Mouse (Mus musculus): ENCODE results near the gene Rufy4.

Gene Rufy4

DNA sequence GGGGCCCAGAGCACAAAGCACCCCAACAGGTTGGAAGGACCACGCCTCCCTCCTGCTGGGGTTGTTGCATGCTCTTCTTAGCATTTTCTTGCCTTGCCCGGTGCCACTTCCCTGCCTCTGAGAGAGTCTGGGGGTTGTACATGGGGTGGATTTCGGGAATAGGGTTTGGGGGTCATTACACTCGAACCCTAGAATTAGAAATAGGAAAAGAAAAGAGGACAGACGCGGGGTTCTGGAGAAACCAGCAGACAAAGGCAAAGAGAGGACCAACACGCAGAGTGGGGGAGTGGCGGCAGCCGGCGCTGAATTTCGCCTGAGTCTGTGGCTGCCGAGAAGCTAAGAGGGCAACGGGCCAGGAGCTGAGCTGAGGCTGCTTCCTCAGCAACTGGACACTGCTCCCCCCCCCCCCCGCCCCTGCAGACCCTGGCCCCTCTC, 26.3 kb upstream of the Rufy4 start:
- in situ Hi-C loops (cut with MboI; ENCODE audit: low sequenced_read_pairs) = loop anchor here (25.0 kb wide), 1 partner anchor 187 kb away; no protein-coding TSS in a partner anchor

GRCm38 (mm10) chr1:74103654-74104353, 21.5 kb upstream of the Rufy4 start:
- in situ Hi-C loops (cut with MboI; ENCODE audit: low sequenced_read_pairs) = no loop called here

DNA sequence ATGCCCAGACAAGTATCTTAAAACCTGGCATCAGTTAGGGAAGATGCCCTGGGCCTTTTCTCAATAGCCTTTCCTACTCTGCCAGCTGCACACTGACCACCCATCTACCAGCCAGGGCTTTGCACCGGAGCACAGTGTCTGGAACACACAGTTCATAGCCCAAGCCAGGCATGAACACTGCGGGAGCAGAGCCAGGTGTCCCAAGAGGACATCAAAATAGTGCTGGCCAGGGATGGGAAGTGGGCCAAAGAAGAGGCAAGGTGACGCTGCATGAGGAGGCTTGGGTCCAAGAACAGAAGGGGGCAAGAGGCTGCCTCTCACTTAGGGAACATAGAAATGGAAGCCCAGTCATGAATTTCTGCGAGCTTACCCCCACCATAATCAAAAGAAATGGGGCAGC, 19.7 kb upstream of the Rufy4 start:
- in situ Hi-C loops (cut with MboI; ENCODE audit: low sequenced_read_pairs) = no loop called here

GRCm38 (mm10) chr1:74106214-74106613, 19.1 kb upstream of the Rufy4 start:
- in situ Hi-C loops (cut with MboI; ENCODE audit: low sequenced_read_pairs) = no loop called here

DNA sequence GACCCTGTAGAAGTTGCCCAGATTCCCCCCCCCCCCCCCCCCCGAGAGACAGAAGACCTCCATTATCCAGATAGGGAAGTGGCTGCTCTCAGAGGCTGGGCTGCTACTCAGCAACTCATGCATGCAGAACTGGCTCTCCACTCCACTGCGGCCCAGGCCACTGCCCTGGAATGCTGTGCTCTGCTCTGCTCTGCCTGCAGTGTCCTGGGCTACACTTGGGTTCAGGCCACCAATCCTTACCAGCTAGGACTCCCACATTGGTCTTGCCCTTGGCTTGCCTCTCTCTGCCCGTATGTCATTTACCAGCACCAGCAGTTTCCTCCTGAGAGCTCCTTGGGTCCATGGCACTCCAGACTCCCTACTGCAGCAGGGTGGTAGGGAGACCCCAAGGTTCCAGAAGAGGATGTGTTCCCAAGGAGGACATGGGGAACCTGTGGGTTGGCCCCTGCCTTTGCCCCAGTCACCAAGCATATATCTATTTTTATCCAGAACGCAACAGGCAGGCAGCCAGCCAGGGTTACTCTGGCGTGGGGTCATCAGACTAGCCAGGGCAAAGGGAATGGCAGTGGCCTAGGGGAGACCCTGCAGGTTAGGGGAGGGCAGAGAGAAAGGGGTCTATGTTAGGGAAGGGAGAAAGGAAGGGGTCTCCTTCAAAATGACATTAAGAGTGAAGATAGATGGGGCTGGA, 17.3 kb upstream of the Rufy4 start:
- in situ Hi-C loops (cut with MboI; ENCODE audit: low sequenced_read_pairs) = no loop called here

GRCm38 (mm10) chr1:74109670-74110069, 15.7 kb upstream of the Rufy4 start:
- in situ Hi-C loops (cut with MboI; ENCODE audit: low sequenced_read_pairs) = no loop called here

- in situ Hi-C loops (cut with MboI; ENCODE audit: low sequenced_read_pairs) = no loop called here
Measured at GRCm38 (mm10) chr1:74110932-74111695, 14.2 kb upstream of the Rufy4 start.

DNA sequence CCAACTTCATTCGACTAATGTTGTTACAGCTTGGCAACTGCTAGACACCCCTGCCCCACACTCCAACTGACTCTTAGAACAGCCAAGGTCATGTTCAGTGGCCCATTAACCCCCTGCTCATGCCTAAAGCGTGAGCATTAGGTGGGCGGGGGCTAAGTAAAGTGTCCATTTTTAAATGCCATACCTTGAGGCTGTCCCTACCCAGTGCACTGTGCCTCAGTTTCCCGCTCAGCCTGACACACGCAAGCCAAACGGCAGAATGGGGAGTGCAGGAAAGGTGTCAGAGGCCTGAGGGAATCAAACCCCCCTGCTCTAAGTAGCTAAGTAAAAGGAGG, 13.7 kb upstream of the Rufy4 start:
- in situ Hi-C loops (cut with MboI; ENCODE audit: low sequenced_read_pairs) = no loop called here

DNA sequence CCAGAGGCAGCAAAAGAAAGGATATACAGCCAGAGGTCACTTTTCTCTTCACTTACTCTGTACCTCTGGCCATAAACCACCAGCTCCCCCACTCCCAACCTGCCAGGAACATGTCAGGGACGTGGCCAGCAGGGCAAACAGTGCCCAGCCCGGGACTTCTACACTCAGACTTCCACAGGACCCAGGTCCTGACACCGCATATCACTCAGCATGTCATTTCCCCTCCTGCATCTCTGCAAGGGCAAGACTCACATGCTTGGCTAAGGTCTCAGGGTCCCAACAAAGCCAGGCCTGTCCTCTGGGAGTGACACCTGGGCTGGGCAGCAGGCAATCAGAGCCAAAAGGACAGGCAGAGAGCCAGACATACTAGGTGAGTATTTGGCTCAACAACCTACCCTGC, 12.3 kb upstream of the Rufy4 start:
- in situ Hi-C loops (cut with MboI; ENCODE audit: low sequenced_read_pairs) = no loop called here

- in situ Hi-C loops (cut with MboI; ENCODE audit: low sequenced_read_pairs) = no loop called here
Measured at GRCm38 (mm10) chr1:74117876-74118275, 7.5 kb upstream of the Rufy4 start.

GRCm38 (mm10) chr1:74119115-74119514, 6.2 kb upstream of the Rufy4 start:
- in situ Hi-C loops (cut with MboI; ENCODE audit: low sequenced_read_pairs) = no loop called here

- in situ Hi-C loops (cut with MboI; ENCODE audit: low sequenced_read_pairs) = no loop called here
Measured at GRCm38 (mm10) chr1:74121138-74121537, 4.2 kb upstream of the Rufy4 start.

DNA sequence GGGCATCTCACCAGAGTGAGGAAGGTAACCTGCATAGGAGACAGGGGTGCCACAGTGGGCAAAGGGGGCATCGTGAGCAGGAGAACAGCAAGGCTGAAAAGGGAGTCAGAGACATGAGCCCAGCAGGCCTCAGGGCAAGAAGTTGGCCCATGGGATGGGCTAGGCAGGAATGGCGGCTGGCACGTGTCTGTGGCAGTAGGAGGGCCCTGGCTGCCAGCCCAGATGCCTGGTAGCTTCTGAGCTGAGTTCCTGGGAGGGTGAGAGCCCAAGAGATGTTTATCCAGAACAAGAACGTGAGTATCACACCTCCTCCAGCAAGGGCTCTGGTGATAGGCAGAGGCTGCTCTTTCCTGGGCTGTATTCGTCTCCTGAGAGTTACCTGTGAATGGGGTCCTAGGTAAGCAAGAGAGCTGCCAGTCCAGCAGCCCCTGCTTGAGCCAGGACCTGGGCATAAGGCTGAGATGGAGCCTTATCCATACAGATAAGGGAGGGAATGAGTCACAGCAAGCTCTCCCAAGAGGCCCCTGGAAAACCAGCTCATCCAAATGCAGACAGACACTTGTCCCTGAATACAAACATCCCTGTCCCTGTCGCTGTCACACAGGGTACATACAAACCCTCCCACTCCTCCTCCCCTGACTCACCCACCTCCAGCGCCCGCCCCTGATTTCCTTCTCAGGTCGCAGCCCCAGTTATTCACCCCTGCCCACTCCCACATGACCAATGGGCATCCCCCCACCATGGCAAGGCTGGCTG, 3.3 kb upstream of the Rufy4 start:
- in situ Hi-C loops (cut with MboI; ENCODE audit: low sequenced_read_pairs) = no loop called here

DNA sequence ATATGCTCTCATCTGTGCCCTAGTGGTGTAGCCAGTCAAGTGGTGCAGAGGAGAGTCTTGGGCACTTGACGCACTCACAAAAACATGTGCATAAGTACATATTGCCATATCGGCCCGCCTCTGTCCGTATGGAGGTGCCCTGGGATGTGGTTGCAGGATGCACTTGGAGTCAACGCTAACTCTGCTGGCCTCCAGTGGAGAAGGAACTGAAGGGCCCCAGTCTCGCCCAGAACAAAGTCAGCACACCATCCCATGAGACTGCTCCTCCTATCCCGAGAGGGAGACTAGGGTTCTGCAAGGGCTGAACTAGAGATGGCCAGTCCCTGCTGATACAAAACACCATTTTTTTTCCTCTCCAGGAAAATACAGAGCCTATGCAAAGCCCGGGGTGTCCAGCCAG, 2.1 kb upstream of the Rufy4 start:
- in situ Hi-C loops (cut with MboI; ENCODE audit: low sequenced_read_pairs) = no loop called here

- in situ Hi-C loops (cut with MboI; ENCODE audit: low sequenced_read_pairs) = no loop called here
Measured at GRCm38 (mm10) chr1:74124021-74124981, 1.0 kb upstream of the Rufy4 start, which contains the start of gene Tns1. TSS of gene Tns1 (minus strand) at chr1:74124449.

DNA sequence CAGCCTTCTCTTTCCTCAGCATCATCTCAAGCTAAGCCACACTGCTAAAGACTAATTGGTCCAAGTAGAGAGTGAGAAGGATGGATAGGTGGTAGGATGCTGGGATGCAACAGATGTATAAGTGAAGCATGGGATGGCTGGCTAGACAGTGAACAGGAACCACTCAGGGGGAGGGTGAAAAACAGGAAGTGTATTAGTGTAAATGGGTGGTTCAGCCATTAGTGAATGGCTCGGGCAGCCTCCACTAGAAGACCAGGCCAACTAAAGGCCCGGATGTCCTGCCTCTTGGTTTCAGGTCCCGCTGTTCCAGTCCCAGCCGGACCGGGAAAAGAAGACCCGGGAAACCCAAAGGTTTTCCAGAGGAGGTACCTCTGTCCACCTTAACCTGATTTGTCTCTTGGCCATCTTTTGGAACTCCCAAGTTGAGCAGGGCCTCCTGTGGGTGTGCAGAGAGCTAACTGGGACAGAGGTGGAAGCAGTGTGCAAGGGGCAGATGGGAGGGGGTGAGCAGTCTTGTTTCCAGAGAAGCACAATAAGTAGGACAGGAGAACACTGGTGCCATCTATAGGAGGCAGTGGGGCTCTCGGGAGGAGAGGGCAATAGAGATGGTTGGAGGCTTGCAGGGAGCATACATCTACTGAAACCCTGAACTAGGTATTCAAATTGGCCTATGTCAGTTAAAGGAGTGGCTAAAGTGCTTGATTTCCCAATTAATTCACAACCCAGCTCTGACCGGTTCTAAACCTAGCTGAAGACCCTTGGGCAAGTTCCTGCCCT, 5.7 kb downstream of the Rufy4 start:
- in situ Hi-C loops (cut with MboI; ENCODE audit: low sequenced_read_pairs) = no loop called here

DNA sequence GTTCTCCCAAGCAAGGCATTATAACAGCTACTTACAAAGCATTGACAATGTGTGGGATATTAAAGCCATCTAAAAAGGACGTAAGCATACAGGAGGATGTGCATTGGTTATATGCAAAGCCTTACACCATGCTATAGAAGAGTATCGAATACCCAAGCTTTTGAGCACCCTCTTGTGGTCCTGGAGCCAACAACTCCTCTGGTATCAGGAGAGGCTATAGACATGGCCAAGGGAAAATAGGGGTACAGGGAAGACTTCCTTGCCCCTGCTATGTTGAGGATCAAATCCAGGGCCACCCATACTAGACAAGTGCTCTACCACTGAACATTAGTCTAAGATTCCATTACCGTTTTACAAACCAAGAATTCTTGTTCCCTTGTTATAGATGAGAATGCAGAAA, 6.7 kb downstream of the Rufy4 start:
- in situ Hi-C loops (cut with MboI; ENCODE audit: low sequenced_read_pairs) = no loop called here

GRCm38 (mm10) chr1:74133954-74134353, 8.6 kb downstream of the Rufy4 start:
- in situ Hi-C loops (cut with MboI; ENCODE audit: low sequenced_read_pairs) = no loop called here

DNA sequence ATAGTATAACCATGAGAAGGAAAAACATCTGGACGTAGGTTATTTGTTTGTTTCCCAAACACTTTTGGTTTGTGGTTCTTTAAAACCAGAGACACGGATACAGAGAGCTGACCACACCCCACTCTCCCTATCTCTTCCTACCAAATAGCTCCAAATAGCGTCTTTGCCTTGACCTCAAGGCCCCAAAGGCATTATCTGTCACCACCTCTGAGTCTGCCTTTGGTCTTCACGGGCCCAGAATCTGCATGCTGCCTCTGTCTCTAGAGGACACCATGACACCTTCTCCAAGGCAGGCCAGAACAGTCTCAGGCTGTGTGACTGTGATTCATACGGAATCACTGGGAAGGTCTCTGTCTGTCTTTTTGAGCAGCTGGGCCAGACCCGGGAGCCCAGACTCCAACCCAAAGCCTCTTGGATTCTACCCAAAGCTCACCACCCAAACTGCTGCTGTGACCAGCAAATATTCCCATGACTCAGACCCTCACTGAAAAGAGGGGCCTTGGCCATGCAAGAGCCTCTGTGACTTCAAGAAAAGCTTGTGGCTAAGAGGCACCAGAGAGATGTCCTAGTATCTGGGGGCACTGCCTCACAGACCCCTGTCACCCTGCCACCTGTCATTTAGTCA, 10.1 kb downstream of the Rufy4 start:
- in situ Hi-C loops (cut with MboI; ENCODE audit: low sequenced_read_pairs) = no loop called here
